Mouse (Mus musculus): ENCODE data around the gene Tlx2. TPM values are rescaled to one million over a fixed set of nuclear protein-coding genes. Genes with fewer than 3 reads are reported as not detected.

The Tlx2 gene
- 0.19 TPM for polyA plus RNA-seq (2012; fragmentation: generic; extraction: Trizol)
- long read RNA-seq, experiment 1, transcript Tlx2-201 (3 exons, 1,236 nt) = major isoform, 5 of 6 reads
- long read RNA-seq, experiment 1, partial matches to known transcripts = 1 of 6 reads
- long read RNA-seq, experiment 1, other reads (novel, unspliced or antisense) = 0 of 6 reads
- long read RNA-seq, experiment 2, partial matches to known transcripts = 0 of 6 reads
- long read RNA-seq, experiment 2, other reads (novel, unspliced or antisense) = 2 of 6 reads

GRCm38 (mm10) chr6:83070247-83070310 lies at the start of gene Tlx2:
Tlx2 (minus strand) TSS chr6:83070293.
- no peaks in the 10 kb centered on the region for H3K36me3 ChIP-seq (ENCODE audit: control insufficient read depth, insufficient read depth)
- no peaks in the 10 kb centered on the region for H3K79me2 ChIP-seq (ENCODE audit: control insufficient read depth, insufficient read depth)
- no peak for TF ChIP-seq FOSL1 (IDR thresholded peaks at IDR 0.05; ENCODE audit: insufficient read depth, low read length, poor library complexity, severe bottlenecking)
- no peak within 1 kb of the TSS for H3ac ChIP-seq (ENCODE audit: control insufficient read depth, insufficient read length, low read depth)
- no peaks in the 10 kb centered on the region for H3K79me3 ChIP-seq (ENCODE audit: low read depth)
- H3K27me3 ChIP-seq (ENCODE audit: control insufficient read depth, insufficient read depth, insufficient read length) = peaks cover 65% of the 10 kb centered on the region
- no peak within 1 kb of the TSS for H3K4me3 ChIP-seq (ENCODE audit: insufficient read depth, poor library complexity, severe bottlenecking)

GRCm38 (mm10) chr6:83119734-83120051 lies 49.6 kb upstream of the Tlx2 start:
- peaks cover 24% of the 10 kb centered on the region for H3K79me3 ChIP-seq (ENCODE audit: low read depth)
- no peak overlapping the region for H3K4me3 ChIP-seq (ENCODE audit: insufficient read depth, poor library complexity, severe bottlenecking)
- H3K36me3 ChIP-seq (ENCODE audit: control insufficient read depth, insufficient read depth) = peaks cover 28% of the 10 kb centered on the region
- H3ac ChIP-seq (ENCODE audit: control insufficient read depth, insufficient read length, low read depth) = peak overlapping the region; percentile 13
- peaks cover 81% of the 10 kb centered on the region for H3K79me2 ChIP-seq (ENCODE audit: control insufficient read depth, insufficient read depth)
- TF ChIP-seq CEBPB (IDR thresholded peaks at IDR 0.05; ENCODE audit: low read depth) = no peak
- TF ChIP-seq FOSL1 (IDR thresholded peaks at IDR 0.05; ENCODE audit: insufficient read depth, low read length, poor library complexity, severe bottlenecking) = no peak
- TF ChIP-seq MYOG (IDR thresholded peaks at IDR 0.05; ENCODE audit: control insufficient read depth, extremely low read depth, insufficient read length) = no peak
- no peak for TF ChIP-seq CTCF (IDR thresholded peaks at IDR 0.05; ENCODE audit: control insufficient read depth, insufficient read depth, insufficient read length)
- no peak for TF ChIP-seq USF1 (IDR thresholded peaks at IDR 0.05; ENCODE audit: low read depth)
- no peak for TF ChIP-seq MYOD1 (IDR thresholded peaks at IDR 0.05; ENCODE audit: control insufficient read depth, insufficient read length, low read depth)
- TF ChIP-seq MAX (IDR thresholded peaks at IDR 0.05) = no peak
- no peaks in the 10 kb centered on the region for H3K27me3 ChIP-seq (ENCODE audit: control insufficient read depth, insufficient read depth, insufficient read length)

- TF ChIP-seq MYOD1 (IDR thresholded peaks at IDR 0.05; ENCODE audit: control insufficient read depth, insufficient read length, low read depth) = no peak
- Histone ChIP-seq H3ac (ENCODE audit: control insufficient read depth, insufficient read length, low read depth) (no peak overlapping the region), H3K27me3 (ENCODE audit: control insufficient read depth, insufficient read depth, insufficient read length) (no peaks in the 10 kb centered on the region), H3K36me3 (ENCODE audit: control insufficient read depth, insufficient read depth) (peaks cover 28% of the 10 kb centered on the region), H3K79me3 (ENCODE audit: low read depth) (peaks cover 26% of the 10 kb centered on the region), H3K79me2 (ENCODE audit: control insufficient read depth, insufficient read depth) (peaks cover 81% of the 10 kb centered on the region), H3K4me3 (ENCODE audit: insufficient read depth, poor library complexity, severe bottlenecking) (no peak overlapping the region)
These were observed 49.0 kb upstream of the Tlx2 start for GRCm38 (mm10) chr6:83118825-83119733.

- peaks cover 75% of the 10 kb centered on the region for H3K79me2 ChIP-seq (ENCODE audit: control insufficient read depth, insufficient read depth)
- peaks cover 25% of the 10 kb centered on the region for H3K79me3 ChIP-seq (ENCODE audit: low read depth)
- H3K36me3 ChIP-seq (ENCODE audit: control insufficient read depth, insufficient read depth) = peaks cover 28% of the 10 kb centered on the region
- H3K27me3 ChIP-seq (ENCODE audit: control insufficient read depth, insufficient read depth, insufficient read length) = no peaks in the 10 kb centered on the region
- H3K4me3 ChIP-seq (ENCODE audit: insufficient read depth, poor library complexity, severe bottlenecking) = no peak overlapping the region
- no peak for TF ChIP-seq CEBPB (IDR thresholded peaks at IDR 0.05; ENCODE audit: low read depth)
- H3ac ChIP-seq (ENCODE audit: control insufficient read depth, insufficient read length, low read depth) = no peak overlapping the region
These were observed 48.3 kb upstream of the Tlx2 start for GRCm38 (mm10) chr6:83118369-83118768.

GRCm38 (mm10) chr6:83117616-83118015 lies 47.5 kb upstream of the Tlx2 start:
- Histone ChIP-seq H3K79me3 (ENCODE audit: low read depth) (peaks cover 24% of the 10 kb centered on the region), H3K4me3 (ENCODE audit: insufficient read depth, poor library complexity, severe bottlenecking) (no peak overlapping the region), H3K27me3 (ENCODE audit: control insufficient read depth, insufficient read depth, insufficient read length) (no peaks in the 10 kb centered on the region), H3K79me2 (ENCODE audit: control insufficient read depth, insufficient read depth) (peaks cover 67% of the 10 kb centered on the region), H3K36me3 (ENCODE audit: control insufficient read depth, insufficient read depth) (peaks cover 28% of the 10 kb centered on the region), H3ac (ENCODE audit: control insufficient read depth, insufficient read length, low read depth) (no peak overlapping the region)
- TF ChIP-seq MYOD1 (IDR thresholded peaks at IDR 0.05; ENCODE audit: control insufficient read depth, insufficient read length, low read depth) (no peak), MAX (IDR thresholded peaks at IDR 0.05) (no peak), CTCF (IDR thresholded peaks at IDR 0.05; ENCODE audit: control insufficient read depth, insufficient read depth, insufficient read length) (no peak), FOSL1 (IDR thresholded peaks at IDR 0.05; ENCODE audit: insufficient read depth, low read length, poor library complexity, severe bottlenecking) (no peak), CEBPB (IDR thresholded peaks at IDR 0.05; ENCODE audit: low read depth) (no peak), USF1 (IDR thresholded peaks at IDR 0.05; ENCODE audit: low read depth) (no peak), MYOG (IDR thresholded peaks at IDR 0.05; ENCODE audit: control insufficient read depth, extremely low read depth, insufficient read length) (no peak)

- no peak overlapping the region for H3K4me3 ChIP-seq (ENCODE audit: insufficient read depth, poor library complexity, severe bottlenecking)
These were observed 47.0 kb upstream of the Tlx2 start for GRCm38 (mm10) chr6:83117165-83117438.

More at GRCm38 (mm10) chr6:83117165-83117438, 47.0 kb upstream of the Tlx2 start:
- H3K36me3 ChIP-seq (ENCODE audit: control insufficient read depth, insufficient read depth) = peaks cover 28% of the 10 kb centered on the region
- peaks cover 24% of the 10 kb centered on the region for H3K79me3 ChIP-seq (ENCODE audit: low read depth)
- TF ChIP-seq FOSL1 (IDR thresholded peaks at IDR 0.05; ENCODE audit: insufficient read depth, low read length, poor library complexity, severe bottlenecking) = no peak
- TF ChIP-seq CTCF (IDR thresholded peaks at IDR 0.05; ENCODE audit: control insufficient read depth, insufficient read depth, insufficient read length) = no peak
- no peak for TF ChIP-seq MYOG (IDR thresholded peaks at IDR 0.05; ENCODE audit: control insufficient read depth, extremely low read depth, insufficient read length)
- no peak for TF ChIP-seq MYOD1 (IDR thresholded peaks at IDR 0.05; ENCODE audit: control insufficient read depth, insufficient read length, low read depth)
- TF ChIP-seq MAX (IDR thresholded peaks at IDR 0.05) = no peak
- no peak for TF ChIP-seq USF1 (IDR thresholded peaks at IDR 0.05; ENCODE audit: low read depth)
- no peak for TF ChIP-seq CEBPB (IDR thresholded peaks at IDR 0.05; ENCODE audit: low read depth)
- H3K79me2 ChIP-seq (ENCODE audit: control insufficient read depth, insufficient read depth) = peaks cover 62% of the 10 kb centered on the region
- H3K27me3 ChIP-seq (ENCODE audit: control insufficient read depth, insufficient read depth, insufficient read length) = no peaks in the 10 kb centered on the region
- H3ac ChIP-seq (ENCODE audit: control insufficient read depth, insufficient read length, low read depth) = no peak overlapping the region

Measured in C2C12 (cell line).